Comparison of ENCODE assay signal across 21 mouse cellular contexts in the genomic region with DNA sequence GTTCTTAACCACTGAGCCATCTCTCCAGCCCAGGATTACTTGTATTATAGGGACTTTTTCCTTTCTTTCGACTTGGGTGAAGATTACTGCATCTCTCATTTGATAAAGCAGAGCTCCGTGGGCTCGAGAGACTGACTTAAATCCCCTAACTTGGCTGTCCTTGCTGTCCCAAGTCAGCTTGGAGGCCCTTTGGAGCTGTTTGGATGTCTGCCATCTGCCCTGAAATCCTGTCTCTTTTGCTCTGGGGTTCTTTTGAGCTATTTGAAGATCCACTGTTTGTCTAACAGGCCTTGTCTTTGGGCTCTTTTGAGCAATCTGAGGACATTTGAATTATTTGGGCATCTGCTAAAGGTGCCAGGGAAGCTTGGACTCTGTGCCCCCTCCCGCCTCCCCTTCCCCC. TPM values are rescaled to one million over a fixed set of nuclear protein-coding genes. Genes with fewer than 3 reads are reported as not detected.
"Had no signal": no experiment of that assay in that cellular context is flagged by ENCODE, and none has a peak within 500 bp of the region (broad histone marks: within the 10 kb centered on the region; RNA-seq: fewer than 3 reads in every experiment).

No protein-coding gene starts in this region.

- H3K9me3 ChIP-seq: limb, embryonic 15.5 days; liver, embryonic 12.5 days; neural tube, embryonic 15.5 days had no signal

- H3K36me3 ChIP-seq: limb, embryonic 15.5 days; liver, embryonic 12.5 days; neural tube, embryonic 15.5 days had no signal

- H3K27ac ChIP-seq: limb, embryonic 15.5 days; liver, embryonic 12.5 days; neural tube, embryonic 15.5 days had no signal

- DNase-seq: kidney, postnatal 36 days; layer of hippocampus, adult 9-11 months; layer of hippocampus, postnatal 36 days; right cerebral cortex, adult 18-20 months; right cerebral cortex, postnatal 25 days; thymus, postnatal 36 days had no signal

- H3K4me2 ChIP-seq: limb, embryonic 15.5 days; liver, embryonic 12.5 days; neural tube, embryonic 15.5 days had no signal

- H3K4me3 ChIP-seq: limb, embryonic 15.5 days; liver, embryonic 12.5 days; myocyte; neural tube, embryonic 15.5 days had no signal

- ATAC-seq: liver, embryonic 12.5 days had no signal

- H3K4me1 ChIP-seq: limb, embryonic 15.5 days had no signal

- H3K27me3 ChIP-seq: limb, embryonic 15.5 days; liver, embryonic 12.5 days; neural tube, embryonic 15.5 days had no signal

- H3K9ac ChIP-seq: limb, embryonic 15.5 days; liver, embryonic 12.5 days; neural tube, embryonic 15.5 days had no signal

RNA-seq across cellular contexts. Expression of gene Gm49450, which starts 11.3 kb away (rescaled TPM):
- total RNA-seq: layer of hippocampus, adult 18-20 months; layer of hippocampus, postnatal 36 days; left cerebral cortex, adult 8-10 months; left cerebral cortex, postnatal 25 days; megakaryocyte-erythroid progenitor cell, adult 5-6 weeks had no signal
- polyA plus RNA-seq: kidney, embryonic 16.5 days; limb, embryonic 11.5 days; limb, embryonic 15.5 days; liver, embryonic 12.5 days; liver, embryonic 16.5 days; lung, embryonic 16.5 days; neural tube, embryonic 11.5 days; neural tube, embryonic 15.5 days; stomach, embryonic 16.5 days; thymus, postnatal 0 days had no signal

RNA-seq across cellular contexts. Expression of gene Dhh, which starts 43.7 kb away (rescaled TPM):
- total RNA-seq: megakaryocyte-erythroid progenitor cell, adult 5-6 weeks had no signal
